Mouse (Mus musculus): Measurements from ENCODE around the gene Fam193b.

Fam193b gene

GRCm38 (mm10) chr13:55500575-55500974, 70.3 kb downstream of the Fam193b start:
- DNase-seq (ENCODE audit: low spot score in 2 of 2) = no peak

GRCm38 (mm10) chr13:55498906-55499305, 72.0 kb downstream of the Fam193b start:
- no peak for DNase-seq (ENCODE audit: low spot score in 2 of 2)

GRCm38 (mm10) chr13:55496661-55497060, 74.3 kb downstream of the Fam193b start:
- no peak for DNase-seq (ENCODE audit: low spot score in 2 of 2)

DNA sequence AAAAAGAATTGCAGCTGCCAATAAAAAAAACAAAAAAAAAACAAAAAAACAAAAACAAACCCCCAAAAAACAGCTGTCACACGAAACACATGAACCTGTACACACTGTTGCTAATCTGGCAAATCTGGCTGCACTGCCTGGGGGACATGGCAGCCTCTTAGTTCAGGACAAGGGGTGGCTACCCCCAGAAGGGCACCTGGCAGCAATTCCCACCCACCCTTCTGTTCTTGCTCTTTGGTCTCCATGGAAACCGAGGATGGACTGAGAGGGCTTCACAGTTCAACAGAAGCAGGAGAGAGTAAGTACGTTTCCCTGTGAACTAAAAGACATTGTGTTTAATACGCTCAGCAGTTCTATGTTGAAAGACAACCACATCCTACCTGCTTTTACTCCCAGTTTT, 75.2 kb downstream of the Fam193b start:
- DNase-seq (ENCODE audit: low spot score in 2 of 2) = no peak

DNA sequence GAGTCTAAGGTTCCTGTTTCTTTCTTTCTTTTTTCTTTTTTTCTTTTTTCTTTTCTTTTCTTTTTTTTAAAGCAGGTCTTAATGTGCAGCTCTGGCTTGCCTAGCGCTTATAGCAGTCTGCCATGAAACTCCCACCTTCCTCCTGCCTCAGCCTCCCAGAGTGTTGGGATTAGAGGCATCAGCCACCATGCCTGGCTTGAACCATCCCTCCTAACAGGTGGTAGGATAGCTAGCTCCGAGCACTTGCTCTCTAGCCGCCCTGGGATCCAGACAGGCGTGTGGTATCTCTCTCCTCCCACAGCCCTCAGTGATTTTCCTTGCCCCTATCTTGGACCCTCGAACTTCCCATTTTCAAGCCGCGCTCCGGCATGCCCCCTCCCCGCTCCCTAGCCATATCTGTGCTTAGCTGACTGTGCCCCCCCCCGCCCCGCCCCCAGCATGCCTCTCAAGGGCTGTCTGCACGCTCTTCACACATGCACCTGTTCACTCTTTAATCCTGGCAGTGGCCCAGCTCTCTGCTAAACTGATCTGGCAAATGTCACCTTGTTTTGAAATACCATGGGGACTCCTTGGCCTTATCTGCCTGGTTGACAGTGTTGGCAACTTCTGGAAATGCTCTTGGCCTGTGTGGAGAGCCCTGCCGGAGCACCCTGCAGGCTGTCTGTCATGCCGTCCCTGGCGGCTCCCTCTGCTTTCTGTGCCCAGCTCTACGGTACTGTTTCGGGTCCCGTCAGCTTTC, 75.9 kb downstream of the Fam193b start:
- no peak for DNase-seq (ENCODE audit: low spot score in 2 of 2)

DNA sequence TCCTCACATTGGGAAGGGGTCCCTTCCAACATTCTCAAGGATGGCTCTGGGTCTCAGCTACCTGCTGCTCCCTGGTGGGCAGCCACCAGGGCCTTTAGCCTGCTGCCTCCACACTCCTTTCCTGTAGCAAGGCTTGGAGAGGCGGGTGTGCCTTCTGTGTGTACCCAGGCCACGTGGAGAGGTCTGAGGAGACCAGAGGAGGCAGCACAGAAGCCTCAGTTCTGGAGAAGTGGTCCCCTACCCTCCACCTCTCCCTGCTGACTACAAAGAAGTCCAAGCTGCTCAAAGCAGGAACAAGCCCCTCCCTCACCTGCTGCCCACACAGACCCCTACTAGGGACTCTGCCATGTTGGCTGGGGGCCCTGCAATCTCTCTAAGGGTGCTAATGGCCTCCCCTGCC, 76.7 kb downstream of the Fam193b start:
- no peak for DNase-seq (ENCODE audit: low spot score in 2 of 2)
